Mouse (Mus musculus): ENCODE data around the gene Tsnaxip1.

- no peak for TF ChIP-seq MAX (IDR thresholded peaks at IDR 0.05; ENCODE audit: low read depth)
- TF ChIP-seq TCF12 (IDR thresholded peaks at IDR 0.05; ENCODE audit: insufficient read depth, poor library complexity, severe bottlenecking): no peak
- no peak for TF ChIP-seq USF1 (IDR thresholded peaks at IDR 0.05; ENCODE audit: low read depth)
- TF ChIP-seq POLR2A (IDR thresholded peaks at IDR 0.05; ENCODE audit: insufficient read length, low read depth): no peak
- no peak for TF ChIP-seq CEBPB (IDR thresholded peaks at IDR 0.05; ENCODE audit: insufficient read depth, poor library complexity, severe bottlenecking)
- TF ChIP-seq MYOD1 (IDR thresholded peaks at IDR 0.05; ENCODE audit: control insufficient read depth in 1 of 3, insufficient read length in 2 of 3, low read depth in 2 of 3): no peak
- no peak for TF ChIP-seq POLR2AphosphoS2 (IDR thresholded peaks at IDR 0.05; ENCODE audit: insufficient read length, low read depth)
- no peak for TF ChIP-seq E2F4 (IDR thresholded peaks at IDR 0.05; ENCODE audit: insufficient read depth)
- TF ChIP-seq MYOG (IDR thresholded peaks at IDR 0.05; ENCODE audit: control insufficient read depth in 1 of 3, insufficient read depth in 1 of 3, insufficient read length in 2 of 3, low read depth in 2 of 3): no peak
- no peak for TF ChIP-seq REST (IDR thresholded peaks at IDR 0.05; ENCODE audit: insufficient read depth, insufficient read length)
Measured at GRCm38 (mm10) chr8:105874301-105874700, 46.8 kb downstream of the Tsnaxip1 start.

All from myocyte (in vitro differentiated cells).